9 mouse cellular contexts compared by ENCODE assay signal in the genomic region with DNA sequence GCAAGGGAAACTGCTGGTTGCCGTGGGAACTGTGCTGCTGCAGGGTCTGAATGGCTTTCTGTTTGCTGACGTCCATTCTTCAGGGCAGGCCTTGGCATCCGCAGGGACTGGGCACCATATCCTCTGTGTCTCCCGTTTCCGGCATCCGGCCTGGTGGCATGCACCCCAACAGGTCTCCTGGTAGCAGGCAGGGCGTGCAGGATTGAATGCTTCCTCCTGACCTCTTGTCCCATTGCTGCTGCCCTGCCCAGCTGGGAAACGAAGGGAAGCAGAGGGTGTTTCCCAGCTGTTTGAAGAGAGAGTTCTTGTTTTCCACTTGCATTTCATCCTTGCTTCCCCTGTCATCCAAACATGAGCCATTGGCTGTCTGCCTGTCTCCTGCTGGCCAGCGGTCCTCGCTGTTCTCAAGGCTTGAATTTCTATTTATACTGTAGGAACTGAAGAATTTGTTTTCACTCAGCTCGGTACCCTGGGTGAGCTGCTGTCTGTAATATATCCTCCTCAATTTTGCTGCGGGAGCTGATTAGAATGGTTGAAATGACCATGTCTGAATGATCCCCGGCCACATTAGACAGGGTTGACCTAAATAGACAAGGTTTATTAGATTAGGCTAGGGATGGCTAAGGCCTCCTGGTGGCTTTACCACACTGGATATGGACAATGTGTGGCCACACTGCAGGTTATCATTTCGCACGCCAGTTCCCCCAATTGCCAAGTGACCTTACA.
DNase-seq lines count a peak whose midpoint lies in the region; ATAC-seq lines count a peak whose summit lies in the region.
"Had no signal": no experiment of that assay in that cellular context is flagged by ENCODE, and none has a peak within 500 bp of the region (broad histone marks: within the 10 kb centered on the region; RNA-seq: fewer than 3 reads in every experiment).

No protein-coding gene starts in this region.

- peak; percentile 37 for DNase-seq in adipocyte (ENCODE audit: low spot score)
- DNase-seq in heart, postnatal 4 days: peak; percentile 77
- peak; percentile 77 for DNase-seq in layer of hippocampus, adult 11-12 months (ENCODE audit: low spot score)
- peak; percentile 90 for DNase-seq in lung, postnatal 10 days
- DNase-seq in right cerebral cortex, postnatal 25 days: peak; percentile 69
- DNase-seq in thymus, postnatal 14 days: no peak

- peak; percentile 87 for ATAC-seq in frontal cortex, adult (ENCODE audit: low TSS enrichment)

- peaks cover 6% of the 10 kb centered on the region; the same call in 1 of the 2 replicates for H3K4me1 ChIP-seq in brown adipose tissue, adult 24 weeks (ENCODE audit: control insufficient read depth, insufficient read depth, insufficient read length, low read length)
- H3K4me1 ChIP-seq: limb, embryonic 13.5 days had no signal

- H3K4me3 ChIP-seq in brown adipose tissue, adult 24 weeks (ENCODE audit: insufficient read depth, low read depth, low read length): no peak overlapping the region
- H3K4me3 ChIP-seq: limb, embryonic 13.5 days had no signal

- H3K27ac ChIP-seq in brown adipose tissue, adult 24 weeks (replicated peaks; ENCODE audit: low read depth, low read length): peak overlapping the region; percentile 28
- H3K27ac ChIP-seq: limb, embryonic 13.5 days had no signal
